Mouse (Mus musculus) myocyte (in vitro differentiated cells): ENCODE data around the gene Rnf224. TPM values are rescaled to one million over a fixed set of nuclear protein-coding genes. Genes with fewer than 3 reads are reported as not detected.

Experiments used
- H3K27me3 ChIP-seq: one replicate; pipeline ENCODE4 v1.6.1; 2011; ENCODE audit not compliant: control insufficient read depth, insufficient read depth, insufficient read length
- H3K36me3 ChIP-seq: one replicate; pipeline ENCODE4 v1.6.1; 2011; ENCODE audit not compliant: control insufficient read depth, insufficient read depth
- H3K4me2 ChIP-seq: one replicate; pipeline ENCODE4 v1.6.1; 2011; ENCODE audit warnings: low read depth, control low read depth
- H3K4me3 ChIP-seq: one replicate; pipeline ENCODE4 v1.5.1; 2011; ENCODE audit warnings: mild to moderate bottlenecking, control low read depth, moderate library complexity
- H3K79me2 ChIP-seq: one replicate; pipeline ENCODE4 v1.6.1; 2011; ENCODE audit not compliant: control insufficient read depth, insufficient read depth
- H3ac ChIP-seq: one replicate; pipeline ENCODE4 v1.6.1; 2011; ENCODE audit not compliant: control insufficient read depth, insufficient read length
- CEBPB ChIP-seq: IDR thresholded peaks from 2 replicates; pipeline ENCODE4 v1.6.1; 2011; ENCODE audit warnings: mild to moderate bottlenecking, moderate library complexity; ENCODE audit not compliant: poor library complexity, insufficient read depth, severe bottlenecking
- E2F4 ChIP-seq: IDR thresholded peaks from one replicate; pipeline ENCODE4 v1.6.1; 2011; ENCODE audit warnings: mild to moderate bottlenecking, control low read depth, moderate library complexity; ENCODE audit not compliant: insufficient read depth
- MAX ChIP-seq: IDR thresholded peaks from one replicate; pipeline ENCODE4 v1.6.1; 2011; ENCODE audit warnings: low read depth, mild to moderate bottlenecking, control low read depth
- MYOD1 ChIP-seq, 3 experiments: IDR thresholded peaks; one replicate each; pipeline ENCODE4 v1.6.1; 2011; ENCODE audit warnings: control low read depth in 2 of 3, low read depth in 2 of 3, mild to moderate bottlenecking in 2 of 3, moderate library complexity in 1 of 3; ENCODE audit not compliant: insufficient read length in 2 of 3, control insufficient read depth in 1 of 3
- MYOG ChIP-seq, 3 experiments: IDR thresholded peaks; one replicate each; pipeline ENCODE4 v1.6.1; 2011; ENCODE audit warnings: control low read depth in 2 of 3, low read depth in 2 of 3, mild to moderate bottlenecking in 2 of 3; ENCODE audit not compliant: insufficient read length in 2 of 3, control insufficient read depth in 1 of 3, insufficient read depth in 1 of 3
- POLR2A ChIP-seq: IDR thresholded peaks from one replicate; pipeline ENCODE4 v1.6.1; 2011; ENCODE audit warnings: low read depth, mild to moderate bottlenecking, control low read depth, moderate library complexity; ENCODE audit not compliant: insufficient read length
- POLR2AphosphoS2 ChIP-seq: IDR thresholded peaks from one replicate; pipeline ENCODE4 v1.6.1; 2011; ENCODE audit warnings: low read depth, control low read depth; ENCODE audit not compliant: insufficient read length
- REST ChIP-seq: IDR thresholded peaks from one replicate; pipeline ENCODE4 v1.6.1; 2011; ENCODE audit warnings: mild to moderate bottlenecking, control low read depth, moderate library complexity; ENCODE audit not compliant: insufficient read depth, insufficient read length
- SRF ChIP-seq: IDR thresholded peaks from one replicate; pipeline ENCODE4 v1.6.1; 2011; ENCODE audit warnings: low read depth; ENCODE audit not compliant: control insufficient read depth, insufficient read length
- TCF12 ChIP-seq: IDR thresholded peaks from one replicate; pipeline ENCODE4 v1.6.1; 2011; ENCODE audit warnings: mild to moderate bottlenecking, control low read depth; ENCODE audit not compliant: poor library complexity, insufficient read depth, severe bottlenecking
- TCF3 ChIP-seq: IDR thresholded peaks from one replicate; pipeline ENCODE4 v1.6.1; 2011; ENCODE audit warnings: low read depth, control low read depth; ENCODE audit not compliant: insufficient read length
- USF1 ChIP-seq: IDR thresholded peaks from one replicate; pipeline ENCODE4 v1.6.1; 2011; ENCODE audit warnings: low read depth, mild to moderate bottlenecking, control low read depth, moderate library complexity
- polyA plus RNA-seq: library from polyadenylated mRNA; unstranded; fragments of >200 nt; fragmentation: generic; extraction: Trizol; gene quantifications from one replicate; pipeline ENCODE4 v1.2.1, GENCODE M21; 2012; ENCODE audit warnings: missing spikeins

The Rnf224 gene
- polyA plus RNA-seq, 1 experiment: not detected

- Histone ChIP-seq H3K4me2 (no peak overlapping the region), H3ac (no peak overlapping the region)
- TF ChIP-seq MYOG (IDR thresholded peaks at IDR 0.05; ENCODE audit: control insufficient read depth in 1 of 3, insufficient read depth in 1 of 3, insufficient read length in 2 of 3, low read depth in 2 of 3) (no peak), REST (no peak), SRF (no peak), TCF12 (no peak), TCF3 (no peak), E2F4 (no peak)
These were observed 6.8 kb upstream of the Rnf224 start for GRCm38 (mm10) chr2:25243342-25243741.

GRCm38 (mm10) chr2:25242101-25242506 lies 5.5 kb upstream of the Rnf224 start, which contains the start of the genes Rnf208 and Cysrt1:
Gene Rnf208, plus strand, starts transcription at chr2:25242255.
Gene Cysrt1, minus strand, starts transcription at chr2:25242452.
- H3K27me3 ChIP-seq: peaks cover 18% of the 10 kb centered on the region
- no peak for TF ChIP-seq MAX
- no peak for TF ChIP-seq E2F4
- peak in 1 of 3 experiments; percentile 6 for TF ChIP-seq MYOG (IDR thresholded peaks at IDR 0.05; ENCODE audit: control insufficient read depth in 1 of 3, insufficient read depth in 1 of 3, insufficient read length in 2 of 3, low read depth in 2 of 3)
- H3ac ChIP-seq: no peak within 1 kb of the TSS
- H3K79me2 ChIP-seq: no peaks in the 10 kb centered on the region
- no peaks in the 10 kb centered on the region for H3K36me3 ChIP-seq
- peak within 1 kb of the TSS; percentile 65 for H3K4me2 ChIP-seq
- no peak within 1 kb of the TSS for H3K4me3 ChIP-seq

More at GRCm38 (mm10) chr2:25243342-25243741, 6.8 kb upstream of the Rnf224 start:
- Histone ChIP-seq H3K36me3 (no peaks in the 10 kb centered on the region), H3K4me3 (no peak overlapping the region), H3K27me3 (peaks cover 18% of the 10 kb centered on the region), H3K79me2 (no peaks in the 10 kb centered on the region)

GRCm38 (mm10) chr2:25241438-25241775 lies 4.8 kb upstream of the Rnf224 start:
- Histone ChIP-seq H3K79me2 (no peaks in the 10 kb centered on the region), H3K36me3 (no peaks in the 10 kb centered on the region), H3K4me3 (no peak overlapping the region), H3ac (no peak overlapping the region), H3K4me2 (peak overlapping the region; percentile 65), H3K27me3 (peaks cover 22% of the 10 kb centered on the region)
- TF ChIP-seq SRF: no peak
- TF ChIP-seq TCF12: no peak
- no peak for TF ChIP-seq MAX
- TF ChIP-seq USF1: no peak

GRCm38 (mm10) chr2:25240723-25241437 lies 4.3 kb upstream of the Rnf224 start:
- Histone ChIP-seq H3K27me3 (peaks cover 27% of the 10 kb centered on the region), H3K4me3 (no peak overlapping the region), H3K4me2 (peak overlapping the region; percentile 65), H3K79me2 (no peaks in the 10 kb centered on the region), H3K36me3 (no peaks in the 10 kb centered on the region), H3ac (no peak overlapping the region)
- TF ChIP-seq E2F4 (no peak), MAX (no peak), REST (no peak), MYOD1 (IDR thresholded peaks at IDR 0.05; ENCODE audit: control insufficient read depth in 1 of 3, insufficient read length in 2 of 3, low read depth in 2 of 3) (no peak), MYOG (IDR thresholded peaks at IDR 0.05; ENCODE audit: control insufficient read depth in 1 of 3, insufficient read depth in 1 of 3, insufficient read length in 2 of 3, low read depth in 2 of 3) (no peak), USF1 (no peak), TCF3 (no peak), CEBPB (no peak), TCF12 (no peak), SRF (no peak), POLR2A (no peak), POLR2AphosphoS2 (no peak)

- TF ChIP-seq TCF3: no peak
- no peak for TF ChIP-seq POLR2A
- no peak for TF ChIP-seq MYOG (IDR thresholded peaks at IDR 0.05; ENCODE audit: control insufficient read depth in 1 of 3, insufficient read depth in 1 of 3, insufficient read length in 2 of 3, low read depth in 2 of 3)
- TF ChIP-seq USF1: no peak
- no peak for TF ChIP-seq TCF12
- TF ChIP-seq MAX: no peak
- TF ChIP-seq POLR2AphosphoS2: no peak
- TF ChIP-seq SRF: no peak
- no peaks in the 10 kb centered on the region for H3K79me2 ChIP-seq
- peak overlapping the region; percentile 65 for H3K4me2 ChIP-seq
- no peaks in the 10 kb centered on the region for H3K36me3 ChIP-seq
- no peak overlapping the region for H3K4me3 ChIP-seq
- H3K27me3 ChIP-seq: peaks cover 33% of the 10 kb centered on the region
- H3ac ChIP-seq: no peak overlapping the region
These were observed 3.7 kb upstream of the Rnf224 start for GRCm38 (mm10) chr2:25240310-25240709.
